Mouse (Mus musculus) thymus, postnatal 36 days (tissue): ENCODE measurements around the gene Gpc3.

Experiments
- DNase-seq, 2 experiments: peaks; one replicate each; pipeline ENCODE4 v3.0.0; 2022; ENCODE audit warnings: mixed read lengths in 2 of 2

The Gpc3 gene

DNA sequence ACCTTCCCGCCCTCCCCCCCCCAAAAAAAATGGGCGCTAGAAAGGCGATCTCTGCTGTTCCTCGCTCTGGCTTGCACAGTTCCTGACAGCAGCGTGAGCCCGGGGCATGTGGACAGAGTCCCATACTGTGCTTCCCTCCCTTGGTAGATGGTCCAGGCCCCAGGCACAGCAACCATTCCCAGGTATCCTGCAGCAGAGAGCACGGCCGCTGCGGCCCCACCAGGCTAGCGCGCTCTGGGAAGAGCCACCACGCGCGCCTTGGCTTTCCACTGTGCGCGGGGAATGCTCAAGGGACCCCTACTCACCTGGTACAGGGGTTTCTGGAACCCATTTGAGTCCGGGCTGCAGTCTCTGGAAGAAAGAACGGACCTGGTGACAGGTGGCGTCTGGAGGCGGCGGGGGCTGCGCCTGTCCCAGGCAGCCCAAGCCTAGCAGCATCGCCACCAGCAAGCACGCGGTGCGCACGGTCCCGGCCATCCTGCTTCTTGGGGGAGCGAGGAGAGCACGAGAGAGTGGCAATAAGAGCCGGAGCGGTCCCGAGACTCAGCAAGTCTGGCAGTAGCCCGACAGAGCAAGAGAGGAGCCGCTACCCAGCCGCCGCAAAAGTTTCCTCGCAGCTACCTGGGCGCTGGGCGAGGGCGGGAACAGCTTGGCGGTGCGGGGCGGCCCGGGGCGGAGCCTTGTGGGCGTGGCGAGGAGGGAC, at the start of gene Gpc3:
TSS of gene Gpc3 (minus strand) at position 623 of the 703 bp plus-strand sequence.
- DNase-seq, result peak; percentile 58 to 66

DNA sequence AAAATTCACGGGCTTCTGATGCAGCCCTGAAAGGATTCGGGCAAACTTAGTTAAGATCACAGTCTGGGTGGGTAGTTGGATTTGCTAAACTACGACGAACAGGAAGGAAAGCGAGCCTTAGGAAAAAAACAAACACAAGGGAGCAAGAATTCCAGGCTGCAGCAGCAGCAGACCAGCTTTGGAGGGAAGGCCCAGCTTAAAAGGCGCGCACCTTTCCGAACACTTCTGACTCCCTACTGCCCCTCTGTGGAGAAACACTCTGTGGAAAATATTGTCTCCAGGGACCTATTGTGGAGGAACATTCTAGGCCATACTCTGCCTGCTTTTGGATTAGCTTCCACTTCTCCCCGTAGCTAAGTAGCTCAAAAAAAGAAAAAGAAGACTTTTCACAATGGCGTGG, 38.2 kb upstream of the Gpc3 start:
- DNase-seq, result no peak

DNA sequence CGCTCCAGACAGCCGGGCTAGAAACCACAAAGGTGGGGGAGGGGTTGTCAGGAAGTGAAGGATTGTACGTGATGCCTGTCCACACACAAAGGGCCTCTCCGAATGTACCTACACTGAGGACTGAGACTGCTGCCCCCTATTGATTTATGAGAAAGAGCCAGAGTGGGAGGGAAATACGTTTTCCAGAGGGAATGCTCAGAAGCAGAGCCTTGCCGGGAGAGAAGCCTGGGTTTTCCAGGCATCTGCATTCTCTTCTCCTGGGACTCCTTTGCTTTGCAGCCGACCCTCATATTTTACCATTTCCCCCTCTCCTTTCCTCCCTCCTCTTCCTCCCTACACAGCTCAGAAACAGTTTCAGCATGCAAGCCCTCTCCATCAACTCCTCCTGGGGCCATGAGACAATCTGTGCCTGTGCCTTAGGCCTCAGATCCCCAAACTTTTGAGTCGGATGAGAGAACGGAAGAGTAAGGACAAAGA, 37.8 kb upstream of the Gpc3 start:
- no peak for DNase-seq

DNA sequence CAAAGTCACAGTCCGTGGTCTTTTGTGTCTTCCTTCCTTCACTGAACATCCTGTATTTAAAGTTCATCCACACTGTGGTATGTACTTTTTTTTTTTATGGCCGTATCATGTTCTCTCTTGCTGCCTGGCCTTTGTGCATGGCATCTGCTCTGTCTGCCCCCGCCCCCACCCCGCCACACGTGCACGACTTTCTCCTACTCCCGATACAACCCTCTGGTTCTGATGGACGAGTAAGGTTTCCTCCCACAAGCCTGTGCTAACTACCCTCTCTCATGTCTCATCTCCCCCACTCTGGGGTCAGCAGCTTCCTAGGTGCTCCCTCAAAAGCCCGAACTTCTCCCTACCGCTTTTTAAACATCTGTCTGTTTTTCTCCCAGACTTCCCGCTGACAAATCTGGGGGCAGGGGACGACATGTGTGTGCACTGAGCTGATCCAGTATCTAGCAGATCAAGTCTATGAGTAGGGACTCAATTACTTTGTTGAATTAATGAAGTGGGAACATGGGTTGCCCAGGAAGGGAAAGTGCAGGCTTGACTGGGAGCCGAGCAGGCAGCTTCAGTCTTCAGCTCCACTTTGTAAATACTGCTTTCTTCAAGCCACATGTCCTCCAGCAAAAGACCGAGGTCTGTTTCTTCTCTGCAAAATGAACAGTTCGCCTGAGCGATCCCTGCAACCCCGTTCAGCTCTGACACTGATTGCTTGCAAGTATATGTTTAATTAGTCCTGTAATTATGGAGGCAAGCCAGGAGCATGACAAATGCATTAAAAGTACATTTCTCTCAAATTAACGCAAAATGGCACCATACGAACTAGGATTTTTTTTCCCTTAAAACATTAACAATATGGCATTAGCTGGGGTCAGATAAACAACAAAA, 35.4 kb upstream of the Gpc3 start:
- DNase-seq, result no peak

DNA sequence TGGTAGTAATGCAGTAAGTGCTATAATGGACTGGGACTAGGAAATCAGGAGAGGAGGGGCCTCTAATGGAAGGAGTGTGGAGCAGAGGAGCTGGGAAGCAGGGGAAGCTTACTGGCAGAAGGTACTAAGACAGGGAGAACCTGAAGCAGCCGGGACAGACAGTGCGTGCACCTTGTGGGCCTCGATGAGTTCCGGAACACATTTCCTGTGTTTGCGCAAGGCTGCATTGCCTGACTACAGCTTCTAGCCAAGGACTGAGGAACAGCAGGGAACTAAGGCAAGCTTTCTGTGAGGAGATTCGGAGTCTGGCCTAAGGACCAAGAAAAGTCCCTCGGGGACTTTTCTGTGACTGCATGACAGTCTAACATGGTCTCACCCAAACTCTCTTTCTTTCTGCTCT, 30.6 kb upstream of the Gpc3 start:
- no peak for DNase-seq

DNA sequence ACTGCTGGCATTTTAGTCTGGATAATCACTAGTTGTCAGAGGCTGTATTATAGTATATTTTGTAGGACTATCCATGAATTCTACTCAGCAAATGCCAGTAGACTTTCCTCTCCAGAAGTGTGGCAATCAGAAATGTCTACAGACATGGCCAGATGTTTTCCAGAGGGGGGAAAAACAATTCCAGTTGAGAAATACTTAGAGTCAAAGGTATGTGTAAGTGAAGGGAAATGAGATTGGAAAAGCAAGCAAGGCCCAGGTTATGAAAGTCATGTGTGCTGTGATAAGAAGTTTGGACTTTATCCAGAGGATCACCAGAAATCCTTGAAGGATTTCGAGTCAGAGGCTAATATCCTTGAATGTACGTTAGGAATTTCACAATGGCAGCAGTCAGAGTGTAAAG, 29.6 kb upstream of the Gpc3 start:
- DNase-seq, result no peak

DNA sequence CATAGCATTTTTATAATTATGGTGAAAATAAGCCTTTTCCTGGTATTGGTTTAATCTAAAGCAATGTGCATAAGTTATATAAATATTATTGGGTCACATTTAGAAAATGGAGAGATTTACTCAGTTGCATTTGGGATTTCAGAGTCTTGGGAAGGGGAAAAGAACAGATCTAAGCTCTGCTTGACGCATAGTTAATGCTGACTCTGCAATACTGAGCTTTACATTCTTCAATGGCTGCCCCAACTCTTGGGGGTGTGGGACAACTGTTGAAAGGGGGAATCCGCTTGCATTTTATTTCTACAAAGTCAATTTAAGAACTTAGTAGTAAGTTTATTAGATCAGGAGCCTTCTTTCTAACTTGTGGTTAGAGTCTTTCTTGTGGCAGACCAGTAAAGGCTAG, 28.4 kb upstream of the Gpc3 start:
- no peak for DNase-seq

DNA sequence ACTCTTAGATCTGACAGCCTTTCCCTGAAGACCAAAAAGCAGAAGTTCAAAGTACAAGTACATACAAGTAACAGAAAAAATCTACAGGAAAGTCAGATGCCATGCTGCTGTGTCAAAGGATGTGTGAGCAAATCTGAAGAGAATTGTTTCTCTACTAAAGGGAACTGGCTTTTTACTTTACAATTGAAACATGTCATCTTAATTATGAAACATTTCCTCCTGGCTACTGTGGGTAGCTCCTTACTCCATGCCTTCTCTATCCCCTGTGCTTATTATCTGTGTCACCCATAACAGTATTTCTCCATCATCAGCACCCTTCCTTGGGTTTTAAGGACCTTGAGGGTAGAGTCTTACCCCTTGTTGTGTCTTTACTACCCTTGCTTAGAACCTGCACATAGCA, 23.7 kb upstream of the Gpc3 start:
- DNase-seq, result no peak

DNA sequence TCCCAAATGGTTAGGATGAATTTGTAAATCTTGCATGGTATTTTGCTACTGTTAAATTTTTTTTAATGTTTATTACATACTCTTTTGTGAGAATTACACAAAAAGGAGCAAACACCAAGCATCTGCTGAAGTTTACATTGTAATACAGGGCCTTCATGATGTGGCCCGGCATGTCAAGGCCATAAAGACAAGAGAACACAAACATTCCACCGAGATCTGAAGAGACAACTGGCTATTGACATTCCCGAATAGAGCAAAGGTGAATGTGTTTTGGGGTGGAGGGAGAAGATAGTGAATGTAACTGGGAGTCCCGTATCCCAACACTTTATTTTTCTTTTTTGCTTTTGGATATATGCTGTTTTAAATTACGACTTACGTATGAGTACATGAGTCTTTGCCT, 20.2 kb upstream of the Gpc3 start:
- no peak for DNase-seq

DNA sequence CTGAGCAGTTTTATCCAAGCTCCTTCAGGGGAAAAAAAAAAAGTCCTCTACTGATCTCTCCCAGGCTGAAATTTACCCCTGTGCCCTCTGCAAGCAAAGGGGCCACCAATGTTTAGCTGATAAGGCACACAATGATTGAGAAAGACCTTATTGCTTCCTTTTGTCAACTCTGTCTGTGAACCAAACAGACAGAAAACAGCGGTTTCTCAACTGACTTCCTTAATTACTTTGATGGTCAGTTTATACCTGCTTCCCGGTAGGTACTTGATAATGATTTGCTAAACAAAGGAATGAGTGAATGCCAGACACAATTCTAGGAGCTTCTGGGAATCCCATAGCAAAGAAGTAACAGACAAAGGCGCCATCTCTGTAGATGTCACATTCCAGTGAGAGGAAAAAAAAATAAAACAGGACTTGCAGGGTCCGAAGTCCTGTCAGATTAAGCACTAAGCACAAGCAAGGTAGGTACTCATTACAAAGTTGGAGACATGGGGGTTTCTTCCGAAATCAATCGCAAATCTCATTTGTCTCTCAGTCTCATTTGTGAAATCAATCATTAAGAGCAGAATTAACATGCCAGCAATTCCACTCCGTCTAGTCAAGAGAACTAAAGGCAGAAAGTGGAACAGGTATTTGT, 19.1 kb upstream of the Gpc3 start:
- no peak for DNase-seq

DNA sequence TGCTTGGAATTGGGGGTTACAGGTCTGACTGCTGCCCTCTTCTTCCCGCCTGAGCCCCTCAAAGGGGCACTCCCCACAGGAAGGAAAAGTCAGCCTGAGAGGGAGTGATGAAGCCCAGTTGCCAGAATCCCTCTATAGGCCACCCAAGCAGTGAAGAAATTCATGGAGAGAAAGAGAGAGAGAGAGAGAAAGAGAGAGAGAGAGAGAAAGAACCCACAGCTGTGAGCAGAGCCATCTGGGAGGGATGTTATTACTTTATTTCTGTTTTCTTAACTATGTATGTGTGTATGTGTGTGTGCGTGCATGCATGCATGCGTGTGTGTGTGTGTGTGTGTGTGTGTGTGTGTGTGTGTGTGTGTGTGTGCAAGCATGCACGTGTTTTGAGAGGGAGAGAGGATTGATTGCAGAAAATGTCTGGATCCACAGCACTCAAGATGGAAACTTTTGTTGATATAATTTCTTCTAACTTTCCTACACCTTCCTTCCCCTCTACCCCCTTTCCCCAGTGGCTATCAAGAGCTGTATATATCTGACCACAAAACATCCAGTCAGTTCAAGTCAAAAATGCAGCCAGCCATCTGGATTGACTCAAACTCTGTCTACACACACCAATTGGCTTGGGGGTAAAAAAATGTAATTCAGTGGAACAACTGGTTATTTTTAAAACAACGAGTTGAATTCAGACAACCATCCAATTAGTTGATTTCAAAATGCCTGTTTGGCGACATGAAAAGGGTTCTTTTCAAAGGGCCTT, 13.4 kb upstream of the Gpc3 start:
- no peak for DNase-seq

DNA sequence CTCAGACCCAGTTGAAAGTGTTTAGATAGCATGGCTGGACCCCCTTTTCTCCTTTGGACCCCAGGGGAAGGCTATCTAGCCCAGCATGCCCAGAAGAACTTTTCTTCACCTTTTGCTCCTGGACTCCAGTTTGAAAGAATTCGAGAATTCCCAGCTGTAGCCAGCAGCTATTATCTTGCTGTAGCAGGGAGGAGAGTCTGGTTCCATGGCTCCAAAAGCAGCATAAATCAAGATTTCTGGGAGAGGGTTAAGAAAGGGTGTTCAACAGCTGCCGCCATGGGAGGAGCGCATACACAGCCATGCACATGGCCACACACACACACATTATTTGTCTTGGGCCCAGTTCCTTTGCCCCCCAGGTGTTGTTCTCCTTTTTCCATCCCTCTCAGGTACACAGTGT, 4.1 kb upstream of the Gpc3 start:
- no peak for DNase-seq

DNA sequence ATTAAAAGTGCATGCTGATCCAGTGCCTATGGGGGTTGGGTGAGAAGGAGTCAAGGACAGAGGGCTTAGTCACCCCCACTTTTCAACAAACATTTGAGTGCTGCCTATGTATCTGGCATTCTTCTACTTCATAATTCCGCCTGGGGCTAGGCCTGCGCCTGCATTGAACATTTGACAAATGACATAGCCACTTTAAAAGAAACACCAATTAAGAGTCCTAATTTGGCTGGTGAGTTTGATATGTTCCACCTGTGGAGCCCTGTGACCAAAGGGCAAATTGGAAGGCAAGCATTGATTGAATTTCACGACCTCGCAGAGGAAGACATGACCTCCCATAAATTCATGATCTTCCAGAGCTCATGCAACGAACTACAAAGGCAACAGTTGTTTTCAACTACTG, 2.4 kb upstream of the Gpc3 start:
- no peak for DNase-seq

DNA sequence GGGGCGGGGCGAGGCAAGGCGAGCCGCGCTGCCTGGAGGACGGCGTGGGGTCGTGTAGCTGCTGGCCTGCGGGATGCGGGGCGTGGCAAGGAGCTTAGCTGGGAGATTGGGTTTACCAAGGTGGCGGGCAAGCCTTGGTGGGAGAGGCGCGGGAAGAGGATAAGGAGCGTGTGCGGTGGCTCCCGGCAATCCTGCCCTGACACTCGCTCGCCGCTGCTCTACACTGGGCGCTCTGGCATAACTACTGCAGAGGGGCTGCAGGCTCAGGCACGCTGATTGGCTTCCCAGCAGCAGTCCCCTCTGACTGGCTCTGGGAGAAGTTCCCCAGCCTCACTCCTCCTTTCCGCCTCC, 256 bp upstream of the Gpc3 start:
- no peak for DNase-seq

DNA sequence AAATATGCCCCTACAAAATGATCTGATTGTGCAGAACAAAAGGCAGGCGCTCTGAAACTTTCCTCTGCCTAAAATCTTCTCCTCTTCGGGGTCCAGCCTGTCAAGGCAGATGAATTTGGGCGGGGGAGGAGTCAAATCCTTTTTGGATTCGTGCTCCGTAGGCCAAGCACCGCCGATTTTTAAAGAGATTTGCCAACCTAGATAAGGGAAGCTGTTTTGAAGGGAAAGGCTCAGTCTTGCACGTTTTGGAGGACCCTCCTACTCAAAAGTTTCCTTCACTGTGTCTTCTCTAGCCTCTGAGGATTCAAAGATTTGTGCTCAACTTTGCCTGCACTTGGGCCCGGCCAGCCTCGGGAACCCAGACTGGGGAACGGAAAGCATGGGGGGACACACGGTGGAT, 944 bp downstream of the Gpc3 start:
- no peak for DNase-seq

DNA sequence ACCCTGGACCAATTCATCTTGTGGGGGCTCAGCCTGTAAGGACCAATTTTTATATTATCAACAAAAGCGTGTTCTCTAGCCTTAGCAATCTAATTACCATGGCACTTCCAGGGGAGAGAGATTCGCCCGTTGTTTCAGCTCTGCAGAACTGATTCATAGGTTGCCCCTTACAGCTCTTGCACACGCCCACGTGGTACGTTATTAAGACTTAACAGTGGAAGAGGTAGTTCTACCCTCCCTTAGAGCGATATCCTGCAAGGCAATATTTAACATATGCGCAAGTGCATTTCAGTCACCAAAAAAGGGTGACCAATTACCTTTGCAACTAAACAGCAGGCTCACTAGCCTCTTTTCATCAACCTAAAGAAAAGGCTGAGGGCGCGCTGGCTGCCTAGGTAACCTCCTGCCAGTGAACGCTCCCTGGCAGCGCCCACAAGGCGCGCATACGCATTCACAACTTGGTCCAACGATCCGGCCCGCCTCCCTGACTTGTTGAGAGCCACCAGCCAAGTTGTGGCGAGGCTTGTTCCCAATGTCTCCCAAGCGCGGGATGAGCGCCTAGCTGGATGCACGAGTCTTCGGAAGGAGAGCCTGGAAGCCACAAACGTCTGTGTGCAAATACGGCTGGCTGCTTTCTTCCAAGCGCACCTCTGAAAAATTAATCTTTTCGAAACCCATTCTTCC, 1.6 kb downstream of the Gpc3 start:
- no peak for DNase-seq

DNA sequence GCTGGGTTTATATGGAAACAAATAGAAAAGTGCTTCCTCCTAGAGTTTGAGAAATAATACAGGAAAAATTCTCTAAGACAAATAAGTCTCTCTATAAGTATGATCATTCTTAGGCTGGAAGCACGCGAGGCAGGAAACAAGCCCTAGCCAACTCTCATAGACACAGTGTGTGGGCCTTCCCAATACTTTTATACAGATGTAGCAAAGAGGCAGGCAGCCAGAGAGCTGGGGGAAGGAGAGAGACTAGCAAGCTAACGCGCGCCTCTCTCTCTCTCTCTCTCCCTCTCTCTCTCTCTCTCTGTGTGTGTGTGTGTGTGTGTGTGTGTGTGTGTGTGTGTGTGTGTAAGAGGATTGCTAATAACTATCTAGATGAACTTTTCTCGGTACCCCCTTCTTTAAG, 2.2 kb downstream of the Gpc3 start:
- DNase-seq, result no peak

DNA sequence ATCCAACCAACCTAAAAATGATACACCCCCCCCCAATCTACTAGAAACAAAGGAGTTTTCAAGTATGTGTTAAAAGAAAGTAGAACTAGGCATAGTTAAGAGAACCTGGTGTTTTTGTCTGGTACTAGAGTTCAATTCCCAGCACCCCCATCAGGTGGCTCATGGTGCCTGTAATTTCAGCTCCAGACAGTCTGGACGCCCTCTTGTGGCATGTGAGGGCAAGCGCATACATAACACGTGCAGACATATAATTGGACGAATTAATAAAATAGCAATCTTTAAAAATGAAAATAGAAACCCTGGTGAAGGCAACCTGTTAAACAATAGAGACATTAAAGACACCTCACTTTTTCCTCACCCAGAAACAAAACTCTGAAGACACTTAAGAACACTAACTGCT, 10.6 kb downstream of the Gpc3 start:
- DNase-seq, result no peak

DNA sequence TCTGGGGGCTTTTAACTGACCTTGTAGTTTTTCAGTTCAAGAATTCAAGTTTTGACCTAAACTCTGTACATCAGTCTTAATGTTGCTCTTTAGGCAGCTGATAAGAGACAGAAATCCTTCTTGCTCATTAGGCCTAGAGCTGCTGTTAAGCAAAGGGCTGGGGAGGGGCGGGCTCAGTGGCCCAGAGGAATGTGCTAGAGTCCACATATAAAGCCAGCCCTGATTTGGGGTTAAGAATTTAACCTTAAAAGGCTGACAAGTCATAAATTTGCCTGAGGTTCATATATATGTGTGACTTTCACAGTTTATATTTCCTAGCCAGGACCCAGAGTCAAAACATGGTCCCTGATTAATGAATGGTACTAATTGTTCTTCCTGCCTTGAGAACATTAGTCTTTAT, 14.5 kb downstream of the Gpc3 start:
- DNase-seq, result no peak

DNA sequence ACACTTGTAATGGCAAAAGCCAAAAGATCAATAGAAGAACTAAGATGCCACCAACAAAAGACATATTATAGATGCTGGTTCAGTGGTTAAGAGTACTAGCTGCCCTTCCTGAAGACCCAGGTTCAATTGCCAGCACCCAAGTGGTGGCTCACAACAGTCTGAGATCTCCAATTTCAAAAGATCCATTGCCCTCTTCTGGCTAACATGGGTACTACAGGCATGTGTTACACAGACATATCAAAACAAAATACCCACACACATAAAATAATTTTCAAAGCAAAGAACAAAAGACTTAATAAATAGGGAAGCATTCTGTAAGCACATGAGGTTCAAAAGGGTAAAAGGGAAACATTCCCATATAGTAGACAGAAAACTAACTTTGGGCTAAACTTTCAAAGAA, 26.1 kb downstream of the Gpc3 start:
- no peak for DNase-seq

DNA sequence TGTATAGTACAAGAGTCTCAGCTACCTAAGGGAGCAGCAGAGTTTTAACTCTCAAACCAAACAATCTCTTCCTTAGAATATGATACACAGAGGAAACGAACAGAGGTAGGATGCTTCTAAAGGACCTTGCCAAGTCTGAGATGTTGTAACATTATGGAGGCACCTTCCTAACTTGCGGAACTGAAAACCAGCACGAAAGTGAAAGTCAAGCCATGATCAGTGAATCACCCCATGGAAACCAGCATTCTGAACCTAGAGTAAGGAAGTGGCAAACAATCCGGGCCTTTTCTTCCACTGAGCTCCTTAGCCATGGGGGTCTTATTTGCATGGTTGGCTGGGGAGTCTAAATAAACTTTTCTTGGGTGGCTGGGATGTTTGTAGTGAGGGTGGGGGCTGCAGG, 53.8 kb downstream of the Gpc3 start:
- no peak for DNase-seq

DNA sequence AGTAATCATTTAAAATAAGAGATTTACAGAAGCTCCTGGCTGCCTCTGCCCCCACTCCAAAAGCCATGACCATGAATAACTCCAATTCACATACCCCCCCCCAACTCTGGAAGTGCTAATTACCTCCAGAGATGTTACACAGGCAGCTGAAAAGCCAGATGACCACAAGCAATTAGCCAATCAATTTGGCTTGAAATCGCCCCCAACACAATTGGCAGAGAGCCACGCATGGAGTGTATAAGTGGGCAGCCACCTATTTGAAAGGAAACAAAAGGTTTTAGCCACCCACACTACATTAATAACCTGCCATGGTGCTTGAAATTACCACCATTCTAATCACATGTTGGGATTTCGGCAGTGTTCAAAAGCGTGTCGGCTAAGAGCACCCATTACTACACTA, 55.2 kb downstream of the Gpc3 start:
- no peak for DNase-seq

DNA sequence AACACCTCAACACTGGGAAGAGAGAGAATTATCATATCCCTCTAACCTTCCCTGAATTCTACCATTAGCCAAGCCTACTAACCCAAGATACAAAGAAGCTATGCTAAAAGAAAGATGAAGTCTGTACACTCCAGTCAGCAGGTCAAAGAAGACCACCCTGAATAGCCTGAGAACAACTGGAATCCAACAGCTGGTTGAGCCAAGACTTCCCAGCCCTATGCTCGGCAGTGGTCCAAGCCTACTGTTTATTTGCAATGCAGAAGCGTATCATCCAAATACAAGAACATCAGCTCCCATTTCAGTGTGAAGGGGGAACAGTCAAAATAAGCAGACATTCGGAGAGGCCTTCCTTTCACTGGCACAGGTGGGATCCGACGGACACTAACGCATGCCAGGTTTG, 56.3 kb downstream of the Gpc3 start:
- DNase-seq, result no peak
